Mouse (Mus musculus): Measurements from ENCODE around the gene Hist2h2ac. TPM values are rescaled to one million over a fixed set of nuclear protein-coding genes. Genes with fewer than 3 reads are reported as not detected.
A peak's percentile ranks its signal among the peaks of the same experiment; 100 is the strongest.
"Not testable (repeated sequence)": the region's sequence is repeated elsewhere in the genome, so short reads cannot be mapped to it uniquely, and the experiment has no call there.

Hist2h2ac gene
- 12.6 and 13.5 TPM in 2 replicates for polyA plus RNA-seq (2014; fragmentation: Nextera tagmentation; extraction: Ambion mirVana)

GRCm38 (mm10) chr3:96220765-96221639, at the start of gene Hist2h2ac, which contains the start of gene Hist2h2be:
TSS of gene Hist2h2ac (minus strand) at chr3:96220880.
TSS of gene Hist2h2be (plus strand) at chr3:96221119.
- Histone ChIP-seq H3K4me3 (ENCODE audit: low read depth, low read length) (peak within 1 kb of the TSS; percentile 61), H3K4me1 (ENCODE audit: control insufficient read depth, insufficient read depth, low read length) (peaks cover 12% of the 10 kb centered on the region), H3K27me3 (ENCODE audit: control insufficient read depth, insufficient read depth, low read length) (no peaks in the 10 kb centered on the region), H3K27ac (replicated peaks; ENCODE audit: low read depth, low read length) (peak within 1 kb of the TSS; percentile 98), H3K36me3 (ENCODE audit: control insufficient read depth, insufficient read depth, low read length) (no peaks in the 10 kb centered on the region), H3K4me2 (ENCODE audit: low read depth, severe bottlenecking) (peak within 1 kb of the TSS; percentile 59), H3K9me3 (ENCODE audit: control insufficient read depth, low read length) (no peaks in the 10 kb centered on the region), H3K9ac (ENCODE audit: low read length) (peak within 1 kb of the TSS; percentile 93)
- ATAC-seq (ENCODE audit: insufficient number of reproducible peaks, low FRiP score, low TSS enrichment, low read depth) (peak; percentile 90), DNase-seq (ENCODE audit: low spot score) (peak; percentile 84)
- WGBS: under 1% methylated on average over 43 of the region's 43 CpGs

- peak; percentile 95 for DNase-seq (ENCODE audit: low spot score)
- Histone ChIP-seq H3K36me3 (ENCODE audit: control insufficient read depth, insufficient read depth, low read length) (no peaks in the 10 kb centered on the region), H3K9ac (ENCODE audit: low read length) (peak within 1 kb of the TSS; percentile 81), H3K27ac (replicated peaks; ENCODE audit: low read depth, low read length) (peak within 1 kb of the TSS; percentile 96), H3K4me2 (ENCODE audit: low read depth, severe bottlenecking) (peak within 1 kb of the TSS; percentile 71), H3K4me1 (ENCODE audit: control insufficient read depth, insufficient read depth, low read length) (peaks cover 6% of the 10 kb centered on the region), H3K9me3 (ENCODE audit: control insufficient read depth, low read length) (no peaks in the 10 kb centered on the region), H3K27me3 (ENCODE audit: control insufficient read depth, insufficient read depth, low read length) (no peaks in the 10 kb centered on the region), H3K4me3 (ENCODE audit: low read depth, low read length) (peak within 1 kb of the TSS; percentile 57)
- ATAC-seq (ENCODE audit: insufficient number of reproducible peaks, low FRiP score, low TSS enrichment, low read depth): peak; percentile 96
- WGBS: under 1% methylated on average over 45 of the region's 45 CpGs
These were observed 49.1 kb upstream of the Hist2h2ac start, which contains the start of gene Hist2h2bb for GRCm38 (mm10) chr3:96269511-96270474. TSS of gene Hist2h2bb (plus strand) at chr3:96269752.

DNA sequence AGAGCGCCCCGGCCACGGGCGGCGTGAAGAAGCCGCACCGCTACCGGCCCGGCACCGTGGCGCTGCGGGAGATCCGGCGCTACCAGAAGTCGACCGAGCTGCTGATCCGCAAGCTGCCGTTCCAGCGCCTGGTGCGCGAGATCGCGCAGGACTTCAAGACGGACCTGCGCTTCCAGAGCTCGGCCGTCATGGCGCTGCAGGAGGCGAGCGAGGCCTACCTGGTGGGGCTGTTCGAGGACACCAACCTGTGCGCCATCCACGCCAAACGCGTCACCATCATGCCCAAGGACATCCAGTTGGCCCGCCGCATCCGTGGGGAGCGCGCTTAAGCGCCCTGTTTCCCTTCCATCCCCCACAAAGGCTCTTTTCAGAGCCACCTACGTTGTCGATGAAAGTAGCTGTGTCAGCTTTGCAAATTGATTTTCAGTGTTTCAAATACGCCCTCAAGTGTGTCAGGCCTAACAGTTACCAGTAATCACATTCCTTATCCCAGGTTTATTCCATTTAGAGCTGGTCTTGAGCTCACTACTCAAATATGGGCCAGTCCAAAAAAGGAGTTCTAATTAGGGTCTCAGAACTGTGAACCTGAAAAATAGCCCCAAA, 48.2 kb upstream of the Hist2h2ac start:
- peak overlapping the region; percentile 96 for H3K27ac ChIP-seq (replicated peaks; ENCODE audit: low read depth, low read length)
- H3K9ac ChIP-seq (ENCODE audit: low read length): peak overlapping the region; percentile 81
- DNase-seq (ENCODE audit: low spot score) (peak; percentile 66), ATAC-seq (ENCODE audit: insufficient number of reproducible peaks, low FRiP score, low TSS enrichment, low read depth) (peak; percentile 45)
- WGBS: 2% methylated on average over 9 of the region's 44 CpGs
- not testable (repeated sequence) for H3K36me3 ChIP-seq (ENCODE audit: control insufficient read depth, insufficient read depth, low read length); H3K27me3 ChIP-seq (ENCODE audit: control insufficient read depth, insufficient read depth, low read length); H3K9me3 ChIP-seq (ENCODE audit: control insufficient read depth, low read length)
- peak overlapping the region; percentile 57 for H3K4me3 ChIP-seq (ENCODE audit: low read depth, low read length)
- peaks cover 11% of the 10 kb centered on the region for H3K4me1 ChIP-seq (ENCODE audit: control insufficient read depth, insufficient read depth, low read length)
- H3K4me2 ChIP-seq (ENCODE audit: low read depth, severe bottlenecking): peak overlapping the region; percentile 63

GRCm38 (mm10) chr3:96268051-96268775, 47.5 kb upstream of the Hist2h2ac start, which contains the start of gene Hist2h3b:
TSS of gene Hist2h3b (plus strand) at chr3:96268654.
- H3K27ac ChIP-seq (replicated peaks; ENCODE audit: low read depth, low read length): peak within 1 kb of the TSS; percentile 96
- peak within 1 kb of the TSS; percentile 81 for H3K9ac ChIP-seq (ENCODE audit: low read length)
- peak within 1 kb of the TSS; percentile 57 for H3K4me3 ChIP-seq (ENCODE audit: low read depth, low read length)
- H3K4me1 ChIP-seq (ENCODE audit: control insufficient read depth, insufficient read depth, low read length): peaks cover 11% of the 10 kb centered on the region
- no peaks in the 10 kb centered on the region for H3K9me3 ChIP-seq (ENCODE audit: control insufficient read depth, low read length)
- WGBS: 27% methylated on average over 28 of the region's 30 CpGs
- H3K36me3 ChIP-seq (ENCODE audit: control insufficient read depth, insufficient read depth, low read length): no peaks in the 10 kb centered on the region
- peak; percentile 83 for DNase-seq (ENCODE audit: low spot score)
- H3K4me2 ChIP-seq (ENCODE audit: low read depth, severe bottlenecking): peak within 1 kb of the TSS; percentile 63
- H3K27me3 ChIP-seq (ENCODE audit: control insufficient read depth, insufficient read depth, low read length): no peaks in the 10 kb centered on the region
- ATAC-seq (ENCODE audit: insufficient number of reproducible peaks, low FRiP score, low TSS enrichment, low read depth): peak; percentile 71

DNA sequence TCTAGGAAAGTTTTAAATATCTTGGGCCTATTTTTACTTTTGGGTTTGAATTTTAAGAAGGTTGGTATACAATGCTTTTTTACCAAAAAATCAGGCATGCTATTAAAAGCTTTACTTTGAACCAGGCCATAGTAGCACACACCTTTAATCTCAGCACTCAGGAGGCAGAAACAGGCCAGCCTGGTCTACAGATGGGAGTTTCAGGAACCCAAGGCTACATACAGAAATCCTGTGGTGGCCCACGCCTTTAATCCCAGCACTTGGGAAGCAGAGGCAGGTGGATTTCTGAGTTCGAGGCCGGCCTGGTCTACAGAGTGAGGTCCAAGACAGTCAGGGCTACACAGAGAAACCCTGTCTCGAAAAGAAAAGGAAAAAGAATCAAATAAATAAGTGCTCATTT, 46.9 kb upstream of the Hist2h2ac start:
- no peak overlapping the region for H3K4me2 ChIP-seq (ENCODE audit: low read depth, severe bottlenecking)
- 80% methylated on average over 4 of the region's 4 CpGs for WGBS
- peak overlapping the region; percentile 96; the same call in 1 of the 2 replicates for H3K27ac ChIP-seq (replicated peaks; ENCODE audit: low read depth, low read length)
- H3K4me3 ChIP-seq (ENCODE audit: low read depth, low read length): no peak overlapping the region
- no peaks in the 10 kb centered on the region for H3K9me3 ChIP-seq (ENCODE audit: control insufficient read depth, low read length)
- ATAC-seq (ENCODE audit: insufficient number of reproducible peaks, low FRiP score, low TSS enrichment, low read depth): no peak
- peaks cover 11% of the 10 kb centered on the region for H3K4me1 ChIP-seq (ENCODE audit: control insufficient read depth, insufficient read depth, low read length)
- H3K36me3 ChIP-seq (ENCODE audit: control insufficient read depth, insufficient read depth, low read length): no peaks in the 10 kb centered on the region
- H3K27me3 ChIP-seq (ENCODE audit: control insufficient read depth, insufficient read depth, low read length): no peaks in the 10 kb centered on the region
- no peak for DNase-seq (ENCODE audit: low spot score)
- H3K9ac ChIP-seq (ENCODE audit: low read length): no peak overlapping the region

DNA sequence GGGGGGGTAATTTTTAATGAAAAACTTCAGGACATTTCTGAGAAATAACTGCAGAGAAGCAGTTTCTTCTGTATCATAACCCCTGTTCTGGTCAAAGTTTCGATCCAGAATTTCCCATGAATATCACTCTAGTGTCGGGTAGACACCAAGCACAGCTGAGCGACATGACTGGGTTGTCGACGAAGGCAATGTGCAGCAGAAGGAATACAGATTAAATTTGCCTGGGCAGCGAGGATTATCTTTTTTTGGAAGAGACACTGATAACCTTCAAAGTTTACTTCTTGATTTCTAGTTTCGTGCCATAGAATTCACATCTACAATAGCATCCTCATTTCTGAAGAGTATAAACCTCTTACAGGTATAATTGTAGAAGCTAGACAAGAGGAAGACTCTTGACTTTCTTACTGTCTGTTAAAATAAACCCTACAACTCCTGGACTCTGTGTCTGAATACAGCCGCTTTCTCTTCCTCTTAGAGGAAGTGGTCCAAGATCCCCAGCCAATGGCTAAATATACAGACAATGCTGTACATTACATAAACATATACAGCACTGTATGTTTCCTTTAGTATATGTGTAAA, 45.5 kb upstream of the Hist2h2ac start:
- WGBS: 93% methylated on average over 8 of the region's 8 CpGs
- ATAC-seq (ENCODE audit: insufficient number of reproducible peaks, low FRiP score, low TSS enrichment, low read depth) (no peak), DNase-seq (ENCODE audit: low spot score) (no peak)
- Histone ChIP-seq H3K4me3 (ENCODE audit: low read depth, low read length) (no peak overlapping the region), H3K27me3 (ENCODE audit: control insufficient read depth, insufficient read depth, low read length) (no peaks in the 10 kb centered on the region), H3K9ac (ENCODE audit: low read length) (no peak overlapping the region), H3K9me3 (ENCODE audit: control insufficient read depth, low read length) (no peaks in the 10 kb centered on the region), H3K36me3 (ENCODE audit: control insufficient read depth, insufficient read depth, low read length) (no peaks in the 10 kb centered on the region), H3K27ac (replicated peaks; ENCODE audit: low read depth, low read length) (no peak overlapping the region), H3K4me1 (ENCODE audit: control insufficient read depth, insufficient read depth, low read length) (peaks cover 17% of the 10 kb centered on the region), H3K4me2 (ENCODE audit: low read depth, severe bottlenecking) (no peak overlapping the region)

GRCm38 (mm10) chr3:96264404-96264949, 43.8 kb upstream of the Hist2h2ac start:
- no peaks in the 10 kb centered on the region for H3K27me3 ChIP-seq (ENCODE audit: control insufficient read depth, insufficient read depth, low read length)
- 78% methylated on average over 7 of the region's 7 CpGs for WGBS
- no peaks in the 10 kb centered on the region for H3K9me3 ChIP-seq (ENCODE audit: control insufficient read depth, low read length)
- no peak overlapping the region; the same call in 1 of the 2 replicates for H3K9ac ChIP-seq (ENCODE audit: low read length)
- ATAC-seq (ENCODE audit: insufficient number of reproducible peaks, low FRiP score, low TSS enrichment, low read depth) (no peak), DNase-seq (ENCODE audit: low spot score) (peak; percentile 31)
- peaks cover 17% of the 10 kb centered on the region for H3K4me1 ChIP-seq (ENCODE audit: control insufficient read depth, insufficient read depth, low read length)
- peak overlapping the region; percentile 83; the same call in 1 of the 2 replicates for H3K4me2 ChIP-seq (ENCODE audit: low read depth, severe bottlenecking)
- no peak overlapping the region for H3K4me3 ChIP-seq (ENCODE audit: low read depth, low read length)
- no peaks in the 10 kb centered on the region for H3K36me3 ChIP-seq (ENCODE audit: control insufficient read depth, insufficient read depth, low read length)
- H3K27ac ChIP-seq (replicated peaks; ENCODE audit: low read depth, low read length): peak overlapping the region; percentile 99
